8 mouse cellular contexts compared by ENCODE assay signal in the genomic region with DNA sequence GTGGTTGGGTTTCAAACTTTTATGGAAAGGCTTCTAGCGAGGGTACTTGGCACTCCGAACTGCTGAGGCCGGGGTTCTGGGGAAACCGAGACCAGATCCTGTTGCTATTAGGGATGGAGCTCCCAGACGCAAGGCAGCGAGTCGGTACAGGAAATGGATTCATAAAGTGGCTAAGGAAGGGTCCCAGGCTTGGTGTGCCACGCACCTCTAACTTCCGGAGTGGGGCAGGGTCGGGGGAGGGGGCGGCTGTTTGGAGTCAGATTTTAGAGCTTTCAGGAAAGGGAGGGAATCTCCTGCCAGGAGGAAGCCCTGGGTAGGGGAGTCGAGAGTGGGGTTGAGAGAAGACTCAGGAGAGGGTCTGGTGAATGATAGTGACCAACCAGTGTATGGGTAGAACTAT. TPM values are rescaled to one million over a fixed set of nuclear protein-coding genes. Genes with fewer than 3 reads are reported as not detected.
DNase-seq lines count a peak whose midpoint lies in the region; ATAC-seq lines count a peak whose summit lies in the region.

No protein-coding gene starts in this region.

- ATAC-seq in kidney, embryonic 16.5 days (ENCODE audit: low FRiP score, low TSS enrichment): no peak
- no peak for ATAC-seq in embryonic facial prominence, embryonic 11.5 days (replicated peaks; ENCODE audit: insufficient number of reproducible peaks, low FRiP score, low TSS enrichment, low read depth)
- no peak for ATAC-seq in limb, embryonic 12.5 days (ENCODE audit: insufficient number of reproducible peaks, insufficient read depth, low FRiP score, low TSS enrichment, low read depth)
- ATAC-seq in stomach, embryonic 14.5 days (ENCODE audit: insufficient number of reproducible peaks, insufficient read depth, low FRiP score, low read depth): no peak

- DNase-seq in kidney, adult 11 months: no peak
- peak; percentile 33 for DNase-seq in embryonic facial prominence, embryonic 11.5 days (ENCODE audit: low spot score)
- DNase-seq in cerebellum, postnatal 14 days: no peak
- DNase-seq in right cerebral cortex, postnatal 36 days (ENCODE audit: low spot score in 2 of 2): no peak
- no peak for DNase-seq in frontal cortex, adult 2 months (ENCODE audit: extremely low spot score in 1 of 2, low spot score in 1 of 2)

- H3K27ac ChIP-seq in kidney, embryonic 16.5 days (ENCODE audit: low read length): peak overlapping the region; percentile 95; the same call in 1 of the 2 replicates
- peak overlapping the region; percentile 72 for H3K27ac ChIP-seq in embryonic facial prominence, embryonic 11.5 days (replicated peaks; ENCODE audit: low read depth, low read length)
- H3K27ac ChIP-seq in limb, embryonic 12.5 days: peak overlapping the region; percentile 91; the same call in 1 of the 2 replicates
- peak overlapping the region; percentile 66; the same call in 1 of the 2 replicates for H3K27ac ChIP-seq in stomach, embryonic 14.5 days (ENCODE audit: low read length)

- H3K4me1 ChIP-seq in kidney, embryonic 16.5 days (ENCODE audit: insufficient read depth, low read length): peaks cover 31% of the 10 kb centered on the region
- H3K4me1 ChIP-seq in embryonic facial prominence, embryonic 11.5 days (ENCODE audit: control insufficient read depth, insufficient read depth, low read length): peaks cover 4% of the 10 kb centered on the region; the same call in 1 of the 2 replicates
- peaks cover 31% of the 10 kb centered on the region for H3K4me1 ChIP-seq in limb, embryonic 12.5 days (replicated peaks)
- H3K4me1 ChIP-seq in stomach, embryonic 14.5 days (ENCODE audit: control insufficient read depth, insufficient read depth, low read length): peaks cover 20% of the 10 kb centered on the region

- peak overlapping the region; percentile 84 for H3K9ac ChIP-seq in kidney, embryonic 16.5 days (replicated peaks; ENCODE audit: low read length)
- H3K9ac ChIP-seq in embryonic facial prominence, embryonic 11.5 days (replicated peaks; ENCODE audit: low read length): peak overlapping the region; percentile 79
- peak overlapping the region; percentile 70 for H3K9ac ChIP-seq in limb, embryonic 12.5 days (replicated peaks)
- peak overlapping the region; percentile 57 for H3K9ac ChIP-seq in stomach, embryonic 14.5 days (replicated peaks; ENCODE audit: low read depth, low read length)

- 0% methylated on average over 11 of the region's 12 CpGs for WGBS in kidney, embryonic 16.5 days
- WGBS in embryonic facial prominence, embryonic 11.5 days: under 1% methylated on average over 12 of the region's 12 CpGs
- under 1% methylated on average over 12 of the region's 12 CpGs for WGBS in limb, embryonic 12.5 days
- 1% methylated on average over 12 of the region's 12 CpGs for WGBS in stomach, embryonic 14.5 days

- no peaks in the 10 kb centered on the region for H3K27me3 ChIP-seq in kidney, embryonic 16.5 days (ENCODE audit: insufficient read depth, low read length)
- no peaks in the 10 kb centered on the region for H3K27me3 ChIP-seq in embryonic facial prominence, embryonic 11.5 days (ENCODE audit: control insufficient read depth, insufficient read depth, low read length)
- no peaks in the 10 kb centered on the region for H3K27me3 ChIP-seq in limb, embryonic 12.5 days
- H3K27me3 ChIP-seq in stomach, embryonic 14.5 days (ENCODE audit: control insufficient read depth, insufficient read depth, low read length): no peaks in the 10 kb centered on the region

- peak overlapping the region; percentile 92 for H3K4me2 ChIP-seq in kidney, embryonic 16.5 days (replicated peaks; ENCODE audit: low read depth, low read length)
- H3K4me2 ChIP-seq in embryonic facial prominence, embryonic 11.5 days (ENCODE audit: low read depth, low read length): peak overlapping the region; percentile 78
- H3K4me2 ChIP-seq in limb, embryonic 12.5 days: peak overlapping the region; percentile 77
- H3K4me2 ChIP-seq in stomach, embryonic 14.5 days (replicated peaks; ENCODE audit: low read depth, low read length): peak overlapping the region; percentile 86

- no peaks in the 10 kb centered on the region for H3K9me3 ChIP-seq in kidney, embryonic 16.5 days (ENCODE audit: low read length)
- no peaks in the 10 kb centered on the region for H3K9me3 ChIP-seq in embryonic facial prominence, embryonic 11.5 days (replicated peaks; ENCODE audit: control insufficient read depth, low read length)
- no peaks in the 10 kb centered on the region for H3K9me3 ChIP-seq in limb, embryonic 12.5 days
- no peaks in the 10 kb centered on the region for H3K9me3 ChIP-seq in stomach, embryonic 14.5 days (ENCODE audit: control insufficient read depth, low read depth, low read length)

- peaks cover 33% of the 10 kb centered on the region for H3K36me3 ChIP-seq in kidney, embryonic 16.5 days (ENCODE audit: insufficient read depth, low read length)
- peaks cover 5% of the 10 kb centered on the region for H3K36me3 ChIP-seq in embryonic facial prominence, embryonic 11.5 days (replicated peaks; ENCODE audit: control insufficient read depth, insufficient read depth, low read depth, low read length)
- peaks cover 43% of the 10 kb centered on the region for H3K36me3 ChIP-seq in limb, embryonic 12.5 days
- peaks cover 34% of the 10 kb centered on the region; the same call in 1 of the 2 replicates for H3K36me3 ChIP-seq in stomach, embryonic 14.5 days (ENCODE audit: control insufficient read depth, insufficient read depth, low read length)

- peak overlapping the region; percentile 91 for H3K4me3 ChIP-seq in kidney, embryonic 16.5 days (ENCODE audit: low read length)
- H3K4me3 ChIP-seq in embryonic facial prominence, embryonic 11.5 days (ENCODE audit: low read depth, low read length): peak overlapping the region; percentile 73
- peak overlapping the region; percentile 72 for H3K4me3 ChIP-seq in limb, embryonic 12.5 days (replicated peaks)
- peak overlapping the region; percentile 72 for H3K4me3 ChIP-seq in stomach, embryonic 14.5 days (ENCODE audit: low read depth, low read length)

RNA-seq across cellular contexts. Expression of a gene that starts 0.8 kb away (rescaled TPM):
- polyA plus RNA-seq in kidney, embryonic 16.5 days (2015; fragmentation: Nextera tagmentation; extraction: Ambion mirVana): 150 and 157 TPM in 2 replicates
- polyA plus RNA-seq in embryonic facial prominence, embryonic 11.5 days (2014; fragmentation: Nextera tagmentation; extraction: Ambion mirVana): 119 and 121 TPM in 2 replicates
- 160 and 161 TPM in 2 replicates for polyA plus RNA-seq in limb, embryonic 12.5 days (2016; fragmentation: Nextera tagmentation; extraction: Ambion mirVana)
- polyA plus RNA-seq in stomach, embryonic 14.5 days (2014; fragmentation: Nextera tagmentation; extraction: Ambion mirVana): 91.2 and 92.3 TPM in 2 replicates
- polyA plus RNA-seq in frontal cortex, adult 2 months (2012; rRNA removed): 3.1 and 3.4 TPM in 2 replicates

RNA-seq across cellular contexts. Expression of a gene that starts 26.0 kb away (rescaled TPM):
- 0.05 TPM in 1 of 2 replicates, not detected in the other for polyA plus RNA-seq in kidney, embryonic 16.5 days (2015; fragmentation: Nextera tagmentation; extraction: Ambion mirVana)
- polyA plus RNA-seq in embryonic facial prominence, embryonic 11.5 days (2014; fragmentation: Nextera tagmentation; extraction: Ambion mirVana): not detected in 2 replicates
- 0.14 TPM in 1 of 2 replicates, not detected in the other for polyA plus RNA-seq in limb, embryonic 12.5 days (2016; fragmentation: Nextera tagmentation; extraction: Ambion mirVana)
- 12.8 and 13.3 TPM in 2 replicates for polyA plus RNA-seq in stomach, embryonic 14.5 days (2014; fragmentation: Nextera tagmentation; extraction: Ambion mirVana)
- polyA plus RNA-seq in frontal cortex, adult 2 months (2012; rRNA removed): 0.17 and 0.20 TPM in 2 replicates

RNA-seq across cellular contexts. Expression of a gene that starts 27.2 kb away (rescaled TPM):
- 128 and 133 TPM in 2 replicates for polyA plus RNA-seq in kidney, embryonic 16.5 days (2015; fragmentation: Nextera tagmentation; extraction: Ambion mirVana)
- 124 and 132 TPM in 2 replicates for polyA plus RNA-seq in embryonic facial prominence, embryonic 11.5 days (2014; fragmentation: Nextera tagmentation; extraction: Ambion mirVana)
- polyA plus RNA-seq in limb, embryonic 12.5 days (2016; fragmentation: Nextera tagmentation; extraction: Ambion mirVana): 108 and 114 TPM in 2 replicates
- polyA plus RNA-seq in stomach, embryonic 14.5 days (2014; fragmentation: Nextera tagmentation; extraction: Ambion mirVana): 129 and 133 TPM in 2 replicates
- polyA plus RNA-seq in frontal cortex, adult 2 months (2012; rRNA removed): 121 and 123 TPM in 2 replicates

RNA-seq across cellular contexts. Expression of a gene that starts 27.3 kb away (rescaled TPM):
- polyA plus RNA-seq in kidney, embryonic 16.5 days (2015; fragmentation: Nextera tagmentation; extraction: Ambion mirVana): 15.3 and 19.2 TPM in 2 replicates
- polyA plus RNA-seq in embryonic facial prominence, embryonic 11.5 days (2014; fragmentation: Nextera tagmentation; extraction: Ambion mirVana): 19.0 and 22.8 TPM in 2 replicates
- 21.8 and 22.7 TPM in 2 replicates for polyA plus RNA-seq in limb, embryonic 12.5 days (2016; fragmentation: Nextera tagmentation; extraction: Ambion mirVana)
- polyA plus RNA-seq in stomach, embryonic 14.5 days (2014; fragmentation: Nextera tagmentation; extraction: Ambion mirVana): 19.9 and 20.0 TPM in 2 replicates
- 1.7 and 2.1 TPM in 2 replicates for polyA plus RNA-seq in frontal cortex, adult 2 months (2012; rRNA removed)

RNA-seq across cellular contexts. Expression of a gene that starts 58.4 kb away (rescaled TPM):
- 713 and 761 TPM in 2 replicates for polyA plus RNA-seq in kidney, embryonic 16.5 days (2015; fragmentation: Nextera tagmentation; extraction: Ambion mirVana)
- 675 and 730 TPM in 2 replicates for polyA plus RNA-seq in embryonic facial prominence, embryonic 11.5 days (2014; fragmentation: Nextera tagmentation; extraction: Ambion mirVana)
- 666 and 716 TPM in 2 replicates for polyA plus RNA-seq in limb, embryonic 12.5 days (2016; fragmentation: Nextera tagmentation; extraction: Ambion mirVana)
- polyA plus RNA-seq in stomach, embryonic 14.5 days (2014; fragmentation: Nextera tagmentation; extraction: Ambion mirVana): 623 and 627 TPM in 2 replicates
- 231 and 248 TPM in 2 replicates for polyA plus RNA-seq in frontal cortex, adult 2 months (2012; rRNA removed)

Comparison
In these comparisons a context has a peak if more than half of its experiments do, and no peak if none do; other contexts are left out.
1. RNA of a gene that starts 0.8 kb away (polyA plus RNA-seq): 160 to 161 TPM in limb, embryonic 12.5 days, 150 to 157 TPM in kidney, embryonic 16.5 days, 119 to 121 TPM in embryonic facial prominence, embryonic 11.5 days and 91.2 to 92.3 TPM in stomach, embryonic 14.5 days; 3.1 to 3.4 TPM in frontal cortex, adult 2 months; every median in the first group is over 10 times any median in the second.
2. RNA of a gene that starts 26.0 kb away (polyA plus RNA-seq): 12.8 to 13.3 TPM in stomach, embryonic 14.5 days; 0.17 to 0.20 TPM in frontal cortex, adult 2 months, 0.14 TPM in limb, embryonic 12.5 days, 0.05 TPM in kidney, embryonic 16.5 days and not detected in embryonic facial prominence, embryonic 11.5 days; every median in the first group is over 10 times any median in the second.
3. Peak in every context shown above with its lines, with median percentiles within 50 percentile points of each other: H3K27ac ChIP-seq, H3K4me2 ChIP-seq, H3K4me3 ChIP-seq and H3K9ac ChIP-seq.